Mouse (Mus musculus) cerebellum, adult 9-10 months (tissue): Measurements from ENCODE around the gene Xxylt1.
A peak's percentile ranks its signal among the peaks of the same experiment; 100 is the strongest.

Source experiments
- DNase-seq: peaks from one replicate; pipeline ENCODE4 v3.0.0; 2022

The Xxylt1 gene

GRCm38 (mm10) chr16:31081125-31081664 is at the start of gene Xxylt1:
Xxylt1 (minus strand) TSS chr16:31081432.
- DNase-seq, result peak; percentile 97

- no peak for DNase-seq
Measured at GRCm38 (mm10) chr16:31128116-31128515, 46.9 kb upstream of the Xxylt1 start.

- no peak for DNase-seq
Measured at GRCm38 (mm10) chr16:31124991-31125390, 43.8 kb upstream of the Xxylt1 start.

- no peak for DNase-seq
Measured at GRCm38 (mm10) chr16:31121612-31122011, 40.4 kb upstream of the Xxylt1 start.

GRCm38 (mm10) chr16:31113596-31113995 is 32.4 kb upstream of the Xxylt1 start:
- no peak for DNase-seq

GRCm38 (mm10) chr16:31101352-31101751 is 20.1 kb upstream of the Xxylt1 start:
- no peak for DNase-seq

- no peak for DNase-seq
Measured at GRCm38 (mm10) chr16:31099906-31100305, 18.7 kb upstream of the Xxylt1 start.

GRCm38 (mm10) chr16:31094036-31094435 is 12.8 kb upstream of the Xxylt1 start:
- DNase-seq, result no peak

GRCm38 (mm10) chr16:31093186-31093585 is 12.0 kb upstream of the Xxylt1 start:
- no peak for DNase-seq

- DNase-seq, result no peak
Measured at GRCm38 (mm10) chr16:31081891-31082290, 659 bp upstream of the Xxylt1 start.

- peak; percentile 79 for DNase-seq
Measured at GRCm38 (mm10) chr16:31080573-31081051, 620 bp downstream of the Xxylt1 start.

GRCm38 (mm10) chr16:31077396-31077795 is 3.8 kb downstream of the Xxylt1 start:
- DNase-seq, result no peak

- DNase-seq, result no peak
Measured at GRCm38 (mm10) chr16:31076436-31076835, 4.8 kb downstream of the Xxylt1 start.

- no peak for DNase-seq
Measured at GRCm38 (mm10) chr16:31074324-31074908, 6.8 kb downstream of the Xxylt1 start.

GRCm38 (mm10) chr16:31071731-31072130 is 9.5 kb downstream of the Xxylt1 start:
- DNase-seq, result no peak

- peak; percentile 85 for DNase-seq
Measured at GRCm38 (mm10) chr16:31070358-31071133, 10.7 kb downstream of the Xxylt1 start.

GRCm38 (mm10) chr16:31069211-31070166 is 11.7 kb downstream of the Xxylt1 start:
- no peak for DNase-seq

- no peak for DNase-seq
Measured at GRCm38 (mm10) chr16:31068280-31068679, 13.0 kb downstream of the Xxylt1 start.

- DNase-seq, result no peak
Measured at GRCm38 (mm10) chr16:31066344-31067098, 14.7 kb downstream of the Xxylt1 start.

GRCm38 (mm10) chr16:31064782-31065181 is 16.4 kb downstream of the Xxylt1 start:
- no peak for DNase-seq

GRCm38 (mm10) chr16:31062918-31063317 is 18.3 kb downstream of the Xxylt1 start:
- no peak for DNase-seq

- no peak for DNase-seq
Measured at GRCm38 (mm10) chr16:31061246-31061880, 19.9 kb downstream of the Xxylt1 start.
